Mouse (Mus musculus): ENCODE data around the gene Pfdn5. TPM values are rescaled to one million over a fixed set of nuclear protein-coding genes. Genes with fewer than 3 reads are reported as not detected.
"Not testable (repeated sequence)": the region's sequence is repeated elsewhere in the genome, so short reads cannot be mapped to it uniquely, and the experiment has no call there.

Pfdn5 gene
- polyA plus RNA-seq, 1 experiment from 2014 or later = 490 TPM

DNA sequence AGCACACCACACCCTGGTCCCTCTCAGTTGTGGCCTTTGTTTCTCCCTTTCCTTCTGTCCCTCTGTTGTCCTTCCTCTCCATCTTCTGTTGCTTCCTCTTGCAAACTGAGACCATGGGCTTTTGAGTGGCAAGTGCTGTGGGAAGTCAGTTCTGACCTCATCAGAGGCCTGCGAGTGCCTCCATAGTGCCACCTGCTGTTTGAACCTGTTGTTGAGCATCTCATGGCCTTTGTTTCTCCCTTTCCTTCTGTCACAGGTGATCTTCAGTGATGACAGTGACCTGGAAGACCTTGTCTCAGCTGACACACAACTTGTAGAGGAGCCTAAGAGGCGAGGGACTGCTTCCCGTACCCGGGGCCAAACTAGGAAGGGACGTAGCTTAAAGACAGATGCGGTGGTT is 9.7 kb upstream of the Pfdn5 start:
- Histone ChIP-seq H3K36me3 (ENCODE audit: control insufficient read depth, insufficient read depth, low read length) (peaks cover 40% of the 10 kb centered on the region), H3K9me3 (ENCODE audit: control insufficient read depth, low read length) (no peaks in the 10 kb centered on the region), H3K4me1 (ENCODE audit: control insufficient read depth, insufficient read depth, low read length) (no peaks in the 10 kb centered on the region), H3K27ac (replicated peaks; ENCODE audit: low read depth, low read length) (no peak overlapping the region), H3K27me3 (ENCODE audit: control insufficient read depth, insufficient read depth, low read length) (no peaks in the 10 kb centered on the region), H3K4me3 (ENCODE audit: low read depth, low read length) (no peak overlapping the region), H3K4me2 (ENCODE audit: low read depth, severe bottlenecking) (no peak overlapping the region), H3K9ac (ENCODE audit: low read length) (no peak overlapping the region)
- ATAC-seq (ENCODE audit: insufficient number of reproducible peaks, low FRiP score, low TSS enrichment, low read depth) (no peak), DNase-seq (ENCODE audit: low spot score) (peak; percentile 65)
- WGBS = 93% methylated on average over 6 of the region's 6 CpGs

DNA sequence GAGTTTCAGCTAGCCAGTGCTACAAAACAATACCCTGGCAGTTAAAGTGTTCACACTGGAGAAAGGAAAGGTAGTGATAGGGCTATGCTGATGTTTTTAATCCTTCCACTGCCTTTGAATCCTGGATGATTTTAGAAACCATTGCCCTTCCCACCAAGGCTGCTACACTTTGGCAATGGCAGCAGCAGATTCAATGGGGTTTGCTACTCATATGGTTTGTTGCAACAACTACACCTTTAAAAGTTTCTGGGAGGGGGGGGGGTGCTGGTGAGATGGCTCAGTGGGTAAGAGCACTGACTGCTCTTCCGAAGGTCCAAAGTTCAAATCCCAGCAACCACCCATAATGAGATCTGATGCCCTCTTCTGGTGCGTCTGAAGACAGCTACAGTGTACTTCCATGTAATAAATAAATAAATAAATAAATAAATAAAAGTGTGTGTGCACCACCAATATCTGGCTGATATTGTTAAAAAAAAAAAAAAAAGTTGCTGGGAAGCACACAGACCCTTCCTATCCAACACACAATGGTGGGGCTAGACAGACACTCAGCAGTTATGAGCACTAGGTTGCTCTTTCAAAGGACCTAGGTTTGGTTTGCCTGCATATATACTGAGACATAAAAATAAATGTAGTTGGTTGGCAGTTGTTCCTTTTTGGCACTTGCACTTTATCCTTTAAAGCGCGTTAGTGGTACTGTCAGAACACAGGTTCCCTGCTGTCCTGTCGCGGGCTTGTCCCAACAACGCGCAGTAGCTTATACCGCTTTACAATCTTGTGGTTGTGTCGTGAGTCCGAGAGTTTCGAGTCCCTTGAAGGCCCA is 1.1 kb upstream of the Pfdn5 start:
- H3K27ac ChIP-seq (replicated peaks; ENCODE audit: low read depth, low read length) = no peak overlapping the region
- H3K4me2 ChIP-seq (ENCODE audit: low read depth, severe bottlenecking) = peak overlapping the region; percentile 90; the same call in 1 of the 2 replicates
- H3K9ac ChIP-seq (ENCODE audit: low read length) = no peak overlapping the region
- no peaks in the 10 kb centered on the region for H3K27me3 ChIP-seq (ENCODE audit: control insufficient read depth, insufficient read depth, low read length)
- DNase-seq (ENCODE audit: low spot score) (peak; percentile 32), ATAC-seq (ENCODE audit: insufficient number of reproducible peaks, low FRiP score, low TSS enrichment, low read depth) (no peak)
- no peaks in the 10 kb centered on the region for H3K9me3 ChIP-seq (ENCODE audit: control insufficient read depth, low read length)
- peaks cover 24% of the 10 kb centered on the region for H3K36me3 ChIP-seq (ENCODE audit: control insufficient read depth, insufficient read depth, low read length)
- peaks cover 6% of the 10 kb centered on the region for H3K4me1 ChIP-seq (ENCODE audit: control insufficient read depth, insufficient read depth, low read length)
- 77% methylated on average over 12 of the region's 12 CpGs for WGBS
- no peak overlapping the region; the same call in 1 of the 2 replicates for H3K4me3 ChIP-seq (ENCODE audit: low read depth, low read length)

DNA sequence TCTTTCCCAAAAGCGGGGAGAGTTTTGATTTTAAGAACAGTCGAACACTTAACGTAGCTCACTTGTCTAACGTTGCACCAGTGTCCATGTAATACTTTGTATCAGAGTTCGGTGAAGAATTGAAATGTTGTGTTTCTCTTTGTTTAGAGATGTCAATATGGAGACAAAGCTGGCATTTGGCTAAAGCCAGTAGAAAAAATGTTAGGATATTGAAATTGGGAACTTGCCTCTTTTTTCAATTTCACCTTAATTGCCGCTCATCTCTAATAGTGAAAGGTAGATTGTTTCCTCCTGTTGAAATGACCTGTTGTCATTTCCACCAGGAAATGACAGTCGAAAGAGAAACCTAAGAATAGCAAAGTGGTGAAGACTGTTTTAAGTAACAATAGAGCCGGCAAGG is 976 bp downstream of the Pfdn5 start:
- no peaks in the 10 kb centered on the region for H3K27me3 ChIP-seq (ENCODE audit: control insufficient read depth, insufficient read depth, low read length)
- H3K36me3 ChIP-seq (ENCODE audit: control insufficient read depth, insufficient read depth, low read length) = peaks cover 23% of the 10 kb centered on the region
- peak overlapping the region; percentile 81 for H3K9ac ChIP-seq (ENCODE audit: low read length)
- WGBS = 69% methylated on average over 8 of the region's 8 CpGs
- peak overlapping the region; percentile 93 for H3K4me3 ChIP-seq (ENCODE audit: low read depth, low read length)
- H3K27ac ChIP-seq (replicated peaks; ENCODE audit: low read depth, low read length) = no peak overlapping the region
- H3K4me2 ChIP-seq (ENCODE audit: low read depth, severe bottlenecking) = peak overlapping the region; percentile 90
- ATAC-seq (ENCODE audit: insufficient number of reproducible peaks, low FRiP score, low TSS enrichment, low read depth) (no peak), DNase-seq (ENCODE audit: low spot score) (no peak)
- H3K4me1 ChIP-seq (ENCODE audit: control insufficient read depth, insufficient read depth, low read length) = peaks cover 6% of the 10 kb centered on the region
- no peaks in the 10 kb centered on the region for H3K9me3 ChIP-seq (ENCODE audit: control insufficient read depth, low read length)

DNA sequence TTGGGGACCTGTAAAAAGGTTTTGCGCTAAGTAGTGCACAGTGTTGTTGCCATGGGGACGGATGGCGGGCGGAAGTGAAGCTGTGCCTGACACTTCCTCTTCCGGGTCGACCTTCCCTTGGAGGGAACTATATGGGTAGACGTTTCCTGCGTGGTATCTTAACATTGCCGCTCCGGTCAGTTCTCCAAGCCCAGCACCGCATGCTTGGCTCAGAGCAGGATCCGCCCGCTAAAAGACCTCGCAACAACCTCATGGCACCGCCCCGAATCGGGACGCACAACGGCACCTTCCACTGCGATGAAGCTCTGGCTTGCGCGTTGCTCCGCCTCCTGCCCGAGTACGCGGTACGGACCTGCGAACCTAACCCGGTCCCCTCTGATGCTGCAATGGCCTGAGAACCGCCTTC is 5.7 kb downstream of the Pfdn5 start, which contains the start of gene Myg1:
Gene Myg1, plus strand, starts transcription at position 100 of the 406 bp plus-strand sequence.
- H3K9me3 ChIP-seq (ENCODE audit: control insufficient read depth, low read length) = no peaks in the 10 kb centered on the region
- peak; percentile 90 for ATAC-seq (ENCODE audit: insufficient number of reproducible peaks, low FRiP score, low TSS enrichment, low read depth)
- H3K36me3 ChIP-seq (ENCODE audit: control insufficient read depth, insufficient read depth, low read length) = peaks cover 26% of the 10 kb centered on the region
- H3K27ac ChIP-seq (replicated peaks; ENCODE audit: low read depth, low read length) = peak within 1 kb of the TSS; percentile 43; the same call in 1 of the 2 replicates
- H3K4me1 ChIP-seq (ENCODE audit: control insufficient read depth, insufficient read depth, low read length) = peaks cover 17% of the 10 kb centered on the region
- no peaks in the 10 kb centered on the region for H3K27me3 ChIP-seq (ENCODE audit: control insufficient read depth, insufficient read depth, low read length)
- peak within 1 kb of the TSS; percentile 53 for H3K4me2 ChIP-seq (ENCODE audit: low read depth, severe bottlenecking)
- WGBS = under 1% methylated on average over 30 of the region's 30 CpGs
- peak within 1 kb of the TSS; percentile 61 for H3K9ac ChIP-seq (ENCODE audit: low read length)
- peak; percentile 90 for DNase-seq (ENCODE audit: low spot score)
- H3K4me3 ChIP-seq (ENCODE audit: low read depth, low read length) = peak within 1 kb of the TSS; percentile 78

DNA sequence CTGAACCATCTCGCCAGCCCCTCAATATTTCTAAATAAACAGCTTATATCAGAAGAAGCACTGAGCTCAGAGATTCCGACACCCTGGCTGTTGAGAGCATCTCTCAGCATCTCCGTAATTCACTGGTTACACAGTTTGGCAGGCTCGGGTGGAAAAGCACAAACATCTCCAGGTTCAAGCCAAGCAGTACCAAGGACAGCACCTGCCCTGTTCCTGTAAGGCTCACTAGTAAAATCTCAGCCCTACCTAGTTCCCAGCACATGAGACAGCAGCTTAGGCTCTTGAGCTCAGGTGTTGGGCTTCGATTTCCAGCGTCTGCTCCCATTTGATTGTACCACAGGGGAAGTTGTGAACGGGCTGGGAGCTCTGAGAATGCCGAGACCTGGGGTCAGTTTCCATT is 9.3 kb downstream of the Pfdn5 start:
- 82% methylated on average over 8 of the region's 8 CpGs for WGBS
- no peak for DNase-seq (ENCODE audit: low spot score)
- no peak for ATAC-seq (ENCODE audit: insufficient number of reproducible peaks, low FRiP score, low TSS enrichment, low read depth)

DNA sequence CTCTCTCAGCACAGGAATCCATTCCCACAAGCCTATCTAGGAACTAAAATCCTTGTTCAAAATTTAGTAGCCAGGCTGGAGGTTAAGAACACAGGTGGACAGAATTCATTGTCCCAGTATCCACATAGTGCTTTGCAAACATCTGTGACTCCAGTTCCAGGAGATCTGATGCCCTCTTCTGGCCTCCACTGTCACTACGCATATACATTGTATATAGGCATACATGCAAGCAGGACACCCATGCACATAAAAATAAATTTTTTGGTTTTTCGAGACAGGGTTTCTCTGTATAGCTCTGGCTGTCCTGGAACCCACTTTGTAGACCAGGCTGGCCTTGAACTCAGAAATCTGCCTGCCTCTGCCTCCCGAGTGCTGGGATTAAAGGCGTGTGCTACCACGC is 10.0 kb downstream of the Pfdn5 start:
- WGBS = 91% methylated on average over 5 of the region's 5 CpGs
- peak; percentile 51 for DNase-seq (ENCODE audit: low spot score)
- H3K4me2 ChIP-seq (ENCODE audit: low read depth, severe bottlenecking); H3K4me3 ChIP-seq (ENCODE audit: low read depth, low read length); H3K27me3 ChIP-seq (ENCODE audit: control insufficient read depth, insufficient read depth, low read length); H3K9ac ChIP-seq (ENCODE audit: low read length); H3K9me3 ChIP-seq (ENCODE audit: control insufficient read depth, low read length); ATAC-seq (ENCODE audit: insufficient number of reproducible peaks, low FRiP score, low TSS enrichment, low read depth); H3K27ac ChIP-seq (replicated peaks; ENCODE audit: low read depth, low read length): not testable (repeated sequence)
- peaks cover 11% of the 10 kb centered on the region for H3K4me1 ChIP-seq (ENCODE audit: control insufficient read depth, insufficient read depth, low read length)
- H3K36me3 ChIP-seq (ENCODE audit: control insufficient read depth, insufficient read depth, low read length) = peaks cover 31% of the 10 kb centered on the region

More for the DNA sequence above, 9.3 kb downstream of the Pfdn5 start:
- H3K27me3 ChIP-seq (ENCODE audit: control insufficient read depth, insufficient read depth, low read length) = no peaks in the 10 kb centered on the region
- no peak overlapping the region for H3K4me3 ChIP-seq (ENCODE audit: low read depth, low read length)
- no peak overlapping the region for H3K4me2 ChIP-seq (ENCODE audit: low read depth, severe bottlenecking)
- H3K36me3 ChIP-seq (ENCODE audit: control insufficient read depth, insufficient read depth, low read length) = peaks cover 33% of the 10 kb centered on the region
- H3K9me3 ChIP-seq (ENCODE audit: control insufficient read depth, low read length) = no peaks in the 10 kb centered on the region
- no peak overlapping the region for H3K27ac ChIP-seq (replicated peaks; ENCODE audit: low read depth, low read length)
- peaks cover 11% of the 10 kb centered on the region for H3K4me1 ChIP-seq (ENCODE audit: control insufficient read depth, insufficient read depth, low read length)
- H3K9ac ChIP-seq (ENCODE audit: low read length) = no peak overlapping the region

DNA sequence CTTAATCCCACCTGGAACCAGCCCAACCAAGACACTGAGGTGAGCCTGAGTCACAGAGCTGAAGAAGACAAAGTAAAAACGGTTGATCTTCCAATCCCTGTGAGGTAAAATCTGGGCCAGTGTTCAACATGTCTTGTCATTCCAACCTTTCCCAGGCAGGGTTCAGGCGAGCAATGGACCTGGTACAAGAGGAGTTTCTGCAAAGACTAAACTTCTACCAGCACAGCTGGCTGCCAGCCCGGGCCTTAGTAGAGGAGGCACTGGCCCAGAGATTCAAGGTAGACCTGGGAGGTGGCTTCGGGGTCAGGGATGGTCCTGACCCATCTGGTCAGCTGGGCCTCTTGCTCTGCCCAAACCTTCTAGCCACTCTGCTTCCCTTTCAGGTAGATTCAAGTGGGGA is 11.0 kb downstream of the Pfdn5 start:
- Histone ChIP-seq H3K4me1 (ENCODE audit: control insufficient read depth, insufficient read depth, low read length) (peaks cover 11% of the 10 kb centered on the region), H3K9ac (ENCODE audit: low read length) (no peak overlapping the region), H3K36me3 (ENCODE audit: control insufficient read depth, insufficient read depth, low read length) (peaks cover 31% of the 10 kb centered on the region), H3K27me3 (ENCODE audit: control insufficient read depth, insufficient read depth, low read length) (no peaks in the 10 kb centered on the region), H3K27ac (replicated peaks; ENCODE audit: low read depth, low read length) (no peak overlapping the region), H3K4me2 (ENCODE audit: low read depth, severe bottlenecking) (no peak overlapping the region), H3K9me3 (ENCODE audit: control insufficient read depth, low read length) (no peaks in the 10 kb centered on the region), H3K4me3 (ENCODE audit: low read depth, low read length) (no peak overlapping the region)
- ATAC-seq (ENCODE audit: insufficient number of reproducible peaks, low FRiP score, low TSS enrichment, low read depth) (no peak), DNase-seq (ENCODE audit: low spot score) (no peak)
- 87% methylated on average over 4 of the region's 4 CpGs for WGBS

DNA sequence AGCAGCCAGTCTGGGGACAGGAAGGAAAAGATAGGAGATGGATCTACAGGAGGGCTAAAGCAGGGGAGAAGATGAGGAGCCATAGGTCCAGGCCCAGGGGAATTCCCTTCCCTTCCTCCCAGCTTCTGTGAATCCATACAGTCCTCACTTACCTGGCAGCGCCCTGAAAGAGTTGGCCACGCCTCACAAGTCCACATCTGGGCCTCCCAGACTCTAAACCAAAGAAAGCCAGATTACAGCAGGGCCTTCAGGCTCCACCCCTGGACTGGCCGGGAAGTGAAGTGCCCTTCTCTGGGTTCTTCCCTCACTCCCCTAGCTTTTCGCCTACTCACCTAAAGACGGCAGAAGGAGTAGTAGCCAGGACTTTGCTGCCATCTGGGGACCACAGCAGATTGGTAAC is 13.7 kb downstream of the Pfdn5 start:
- Histone ChIP-seq H3K36me3 (ENCODE audit: control insufficient read depth, insufficient read depth, low read length) (peaks cover 28% of the 10 kb centered on the region), H3K27me3 (ENCODE audit: control insufficient read depth, insufficient read depth, low read length) (no peaks in the 10 kb centered on the region), H3K4me3 (ENCODE audit: low read depth, low read length) (no peak overlapping the region), H3K4me1 (ENCODE audit: control insufficient read depth, insufficient read depth, low read length) (no peaks in the 10 kb centered on the region), H3K4me2 (ENCODE audit: low read depth, severe bottlenecking) (no peak overlapping the region), H3K9ac (ENCODE audit: low read length) (no peak overlapping the region), H3K9me3 (ENCODE audit: control insufficient read depth, low read length) (no peaks in the 10 kb centered on the region), H3K27ac (replicated peaks; ENCODE audit: low read depth, low read length) (no peak overlapping the region)
- DNase-seq (ENCODE audit: low spot score) (no peak), ATAC-seq (ENCODE audit: insufficient number of reproducible peaks, low FRiP score, low TSS enrichment, low read depth) (no peak)
- 52% methylated on average over 5 of the region's 5 CpGs for WGBS

Data from limb, embryonic 11.5 days (tissue).